Mouse (Mus musculus) CD4-positive, CD25-positive, alpha-beta regulatory T cell, adult 4 months (primary cell): ENCODE measurements at regions not wholly inside any gene's neighbourhood (a gene's known extent, or its start where the extent isn't known, plus 50 kb on each side); places are given as distances from the start of the nearest gene placed in this dataset.

Experiments
- ATAC-seq: one replicate; pipeline ENCODE4 v1.8.0; 2017

GRCm38 (mm10) chr3:144137483-144137882, 67.5 kb downstream of the Lmo4 start:
- ATAC-seq, result no peak

GRCm38 (mm10) chr3:144136432-144136831, 68.6 kb downstream of the Lmo4 start:
- ATAC-seq, result no peak

- ATAC-seq, result no peak
These were observed 69.4 kb downstream of the Lmo4 start for GRCm38 (mm10) chr3:144135646-144136045.

GRCm38 (mm10) chr3:144128042-144128441, 77.0 kb downstream of the Lmo4 start:
- no peak for ATAC-seq

GRCm38 (mm10) chr3:144124353-144124752, 80.7 kb downstream of the Lmo4 start:
- no peak for ATAC-seq

GRCm38 (mm10) chr3:144123361-144124072, 81.5 kb downstream of the Lmo4 start:
- ATAC-seq, result no peak

GRCm38 (mm10) chr3:144119076-144119475, 85.9 kb downstream of the Lmo4 start:
- ATAC-seq, result no peak

- ATAC-seq, result no peak
These were observed 91.1 kb downstream of the Lmo4 start for GRCm38 (mm10) chr3:144113672-144114645.

GRCm38 (mm10) chr3:144110331-144111080, 94.5 kb downstream of the Lmo4 start:
- ATAC-seq, result no peak

- ATAC-seq, result no peak
These were observed 95.3 kb downstream of the Lmo4 start for GRCm38 (mm10) chr3:144109769-144110168.

GRCm38 (mm10) chr3:144108310-144108709, 96.7 kb downstream of the Lmo4 start:
- ATAC-seq, result no peak

GRCm38 (mm10) chr3:144107664-144108063, 97.4 kb downstream of the Lmo4 start:
- ATAC-seq, result no peak

GRCm38 (mm10) chr3:144104366-144104765, 100.7 kb downstream of the Lmo4 start:
- ATAC-seq, result no peak

GRCm38 (mm10) chr3:144099444-144099843, 105.6 kb downstream of the Lmo4 start:
- no peak for ATAC-seq

- ATAC-seq, result no peak
These were observed 106.3 kb downstream of the Lmo4 start for GRCm38 (mm10) chr3:144098762-144099161.

GRCm38 (mm10) chr3:144091231-144091630, 113.8 kb downstream of the Lmo4 start:
- no peak for ATAC-seq

GRCm38 (mm10) chr3:144089790-144090256, 115.2 kb downstream of the Lmo4 start:
- ATAC-seq, result peak; percentile 75

- ATAC-seq, result no peak
These were observed 116.6 kb downstream of the Lmo4 start for GRCm38 (mm10) chr3:144088261-144088884.

GRCm38 (mm10) chr3:144087771-144088170, 117.2 kb downstream of the Lmo4 start:
- ATAC-seq, result no peak

GRCm38 (mm10) chr3:144086176-144086575, 118.8 kb downstream of the Lmo4 start:
- no peak for ATAC-seq

- ATAC-seq, result no peak
These were observed 125.1 kb downstream of the Lmo4 start for GRCm38 (mm10) chr3:144079960-144080359.

GRCm38 (mm10) chr3:144078198-144078935, 126.7 kb downstream of the Lmo4 start:
- ATAC-seq, result peak; percentile 43
